Comparison of ENCODE assay signal across 10 mouse cellular contexts in the genomic region with DNA sequence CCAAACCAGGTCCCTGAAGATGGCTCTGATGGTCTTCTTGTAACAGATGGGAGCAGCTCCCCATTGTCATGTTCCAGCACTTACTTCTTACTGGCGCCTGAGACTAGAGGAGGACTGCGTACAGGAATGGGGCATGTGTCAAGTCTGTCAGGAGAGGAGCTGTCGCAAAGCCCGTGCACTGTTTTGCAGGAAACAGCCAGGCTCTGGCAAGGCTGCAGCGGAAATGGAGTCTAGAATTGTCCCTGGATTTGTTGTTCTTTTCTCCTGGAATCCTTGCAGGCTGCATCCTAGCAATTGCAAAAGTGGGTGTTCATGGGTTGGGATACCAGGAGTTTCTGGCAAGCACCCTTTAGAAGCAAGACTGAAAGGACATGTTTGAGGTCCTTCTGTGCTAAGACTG. TPM values are rescaled to one million over a fixed set of nuclear protein-coding genes. Genes with fewer than 3 reads are reported as not detected.
A peak's percentile ranks its signal among the peaks of the same experiment; 100 is the strongest.
DNase-seq lines count a peak whose midpoint lies in the region; ATAC-seq and TF ChIP-seq lines count a peak whose summit lies in the region.
"Had no signal": no experiment of that assay in that cellular context is flagged by ENCODE, and none has a peak within 500 bp of the region (broad histone marks: within the 10 kb centered on the region; RNA-seq: fewer than 3 reads in every experiment).

No protein-coding gene starts in this region.

- peaks cover 3% of the 10 kb centered on the region; the same call in 1 of the 2 replicates for H3K4me1 ChIP-seq in heart, adult 2 months (ENCODE audit: control insufficient read depth, insufficient read depth, low read length)
- H3K4me1 ChIP-seq in lung, embryonic 14.5 days (ENCODE audit: insufficient read depth) = no peaks in the 10 kb centered on the region
- peaks cover 16% of the 10 kb centered on the region for H3K4me1 ChIP-seq in forebrain, embryonic 13.5 days

- DNase-seq in adrenal gland, postnatal 14 days = peak; percentile 42
- no peak for DNase-seq in adrenal gland, postnatal 4 days (ENCODE audit: low spot score in 2 of 2)
- peak; percentile 59 to 72 for DNase-seq in heart, adult 2 months
- peak; percentile 59 for DNase-seq in heart, postnatal 4 days
- DNase-seq in lung, embryonic 14.5 days = peak; percentile 34
- DNase-seq in embryo, embryonic 10 days (ENCODE audit: low spot score) = no peak
- DNase-seq in layer of hippocampus, postnatal 14 days (ENCODE audit: low spot score in 2 of 2) = no peak
- DNase-seq: liver, postnatal 0 days had no signal

- no peak overlapping the region for H3K4me3 ChIP-seq in heart, adult 2 months
- no peak overlapping the region for H3K4me3 ChIP-seq in lung, embryonic 14.5 days (ENCODE audit: low read depth, low read length)
- no peak overlapping the region for H3K4me3 ChIP-seq in forebrain, embryonic 13.5 days

- no peak for TF ChIP-seq CTCF in heart, adult 2 months (IDR thresholded peaks at IDR 0.05)
- no peak for TF ChIP-seq CTCF in lung, embryonic 14.5 days (IDR thresholded peaks at IDR 0.05; ENCODE audit: low read depth)

- no peaks in the 10 kb centered on the region for H3K27me3 ChIP-seq in heart, adult 2 months (ENCODE audit: control insufficient read depth, insufficient read depth, low read length)
- H3K27me3 ChIP-seq in lung, embryonic 14.5 days (ENCODE audit: insufficient read depth, low read length) = no peaks in the 10 kb centered on the region
- no peaks in the 10 kb centered on the region for H3K27me3 ChIP-seq in forebrain, embryonic 13.5 days

- no peak overlapping the region for H3K9ac ChIP-seq in heart, adult 2 months (ENCODE audit: low read depth, low read length)
- no peak overlapping the region for H3K9ac ChIP-seq in lung, embryonic 14.5 days
- no peak overlapping the region for H3K9ac ChIP-seq in forebrain, embryonic 13.5 days
- H3K9ac ChIP-seq: liver, postnatal 0 days had no signal

- H3K36me3 ChIP-seq in heart, adult 2 months (ENCODE audit: control insufficient read depth, insufficient read depth, low read length) = no peaks in the 10 kb centered on the region
- no peaks in the 10 kb centered on the region for H3K36me3 ChIP-seq in lung, embryonic 14.5 days (ENCODE audit: insufficient read depth)
- H3K36me3 ChIP-seq in forebrain, embryonic 13.5 days (ENCODE audit: poor library complexity, severe bottlenecking) = peaks cover 3% of the 10 kb centered on the region; the same call in 1 of the 2 replicates

- H3K9me3 ChIP-seq in lung, embryonic 14.5 days (ENCODE audit: low read depth, low read length) = no peaks in the 10 kb centered on the region
- no peaks in the 10 kb centered on the region for H3K9me3 ChIP-seq in forebrain, embryonic 13.5 days (replicated peaks)

- no peak for TF ChIP-seq POLR2A in heart, adult 2 months (IDR thresholded peaks at IDR 0.05; ENCODE audit: insufficient read depth, low read depth, low read length)

- no peak for ATAC-seq in lung, embryonic 14.5 days (ENCODE audit: insufficient read depth)
- no peak for ATAC-seq in forebrain, embryonic 13.5 days
- ATAC-seq: hindbrain, embryonic 16.5 days; liver, postnatal 0 days had no signal

- no peak for TF ChIP-seq EP300 in heart, adult 2 months (IDR thresholded peaks at IDR 0.05; ENCODE audit: insufficient read depth, low read depth, low read length)

- 21% methylated on average over 5 of the region's 5 CpGs for WGBS in heart, adult 2 months
- 29% methylated on average over 5 of the region's 5 CpGs for WGBS in lung, embryonic 14.5 days
- 78% methylated on average over 5 of the region's 5 CpGs for WGBS in forebrain, embryonic 13.5 days

- peak overlapping the region; percentile 65 for H3K27ac ChIP-seq in heart, adult 2 months
- no peak overlapping the region; the same call in 1 of the 2 replicates for H3K27ac ChIP-seq in lung, embryonic 14.5 days (ENCODE audit: low read depth)
- no peak overlapping the region for H3K27ac ChIP-seq in forebrain, embryonic 13.5 days

- intact Hi-C loops in heart, adult 2 months (cut with DNase I) = no loop called here

- H3K79me2 ChIP-seq in heart, adult 2 months (replicated peaks; ENCODE audit: control insufficient read depth, insufficient read depth, low read length) = no peaks in the 10 kb centered on the region

- no peak overlapping the region for H3K4me2 ChIP-seq in lung, embryonic 14.5 days
- H3K4me2 ChIP-seq in forebrain, embryonic 13.5 days = no peak overlapping the region

RNA-seq across cellular contexts. Expression of gene Smpd3, which starts 39.5 kb away (rescaled TPM):
- total RNA-seq in adrenal gland, postnatal 14 days (2021) = 9.6 and 10.2 TPM in 2 replicates
- total RNA-seq in adrenal gland, postnatal 4 days (2021) = 10 to 100 TPM; 16.4 to 17.0 TPM
- 1 to 10 TPM; 3.1 TPM for total RNA-seq in heart, adult 2 months (2021)
- 2.1 and 2.4 TPM in 2 replicates for polyA plus RNA-seq in heart, adult 2 months (2012; rRNA removed)
- total RNA-seq in heart, postnatal 4 days (2021) = 1 to 10 TPM; 5.2 to 6.7 TPM
- 0.57 and 0.93 TPM in 2 replicates for polyA plus RNA-seq in lung, embryonic 14.5 days (2014; fragmentation: Nextera tagmentation; extraction: Ambion mirVana)
- polyA plus RNA-seq in forebrain, embryonic 13.5 days (2015; fragmentation: Nextera tagmentation; extraction: Ambion mirVana) = 31.4 and 34.6 TPM in 2 replicates
- total RNA-seq in layer of hippocampus, postnatal 14 days (2021) = 100 to 1,000 TPM; 105 to 107 TPM

Comparison
In these comparisons a context has a peak if more than half of its experiments do, and no peak if none do; other contexts are left out.
1. DNase-seq: peak in adrenal gland, postnatal 14 days (single experiment), heart, adult 2 months (2 of 2), heart, postnatal 4 days (single experiment) and lung, embryonic 14.5 days (single experiment); none in adrenal gland, postnatal 4 days (0 of 2), embryo, embryonic 10 days (single experiment) and layer of hippocampus, postnatal 14 days (0 of 2).